Mouse (Mus musculus) MN1 (cell line): ENCODE results near the gene Bag5.

Experiments
- DNase-seq: peaks from one replicate; pipeline ENCODE4 v3.0.0-alpha.2; 2016; ENCODE audit warnings: low spot score

Gene Bag5

GRCm38 (mm10) chr12:111713004-111713651 lies at the start of gene Bag5, which contains the start of gene Apopt1:
Gene Bag5 (minus strand): TSS chr12:111713257.
Gene Apopt1 (plus strand): TSS chr12:111713261.
- DNase-seq: peak; percentile 90

GRCm38 (mm10) chr12:111760306-111760908 lies 47.4 kb upstream of the Bag5 start:
- DNase-seq: no peak

- DNase-seq: peak; percentile 46
Measured at GRCm38 (mm10) chr12:111759176-111760061, 46.4 kb upstream of the Bag5 start.

- DNase-seq: peak; percentile 62
Measured at GRCm38 (mm10) chr12:111758381-111759175, 45.5 kb upstream of the Bag5 start, which contains the start of gene Klc1. Gene Klc1 (plus strand): TSS chr12:111758849.

GRCm38 (mm10) chr12:111757561-111758325 lies 44.7 kb upstream of the Bag5 start:
- no peak for DNase-seq

- no peak for DNase-seq
Measured at GRCm38 (mm10) chr12:111756698-111757082, 43.6 kb upstream of the Bag5 start.

GRCm38 (mm10) chr12:111756082-111756697 lies 43.1 kb upstream of the Bag5 start:
- DNase-seq: peak; percentile 19

GRCm38 (mm10) chr12:111755231-111755630 lies 42.2 kb upstream of the Bag5 start:
- DNase-seq: no peak

- DNase-seq: no peak
Measured at GRCm38 (mm10) chr12:111754710-111755109, 41.7 kb upstream of the Bag5 start.

GRCm38 (mm10) chr12:111753347-111753746 lies 40.3 kb upstream of the Bag5 start:
- DNase-seq: peak; percentile 43

GRCm38 (mm10) chr12:111752491-111752890 lies 39.4 kb upstream of the Bag5 start:
- peak; percentile 86 for DNase-seq

- DNase-seq: no peak
Measured at GRCm38 (mm10) chr12:111750739-111751138, 37.7 kb upstream of the Bag5 start.

GRCm38 (mm10) chr12:111747421-111747820 lies 34.4 kb upstream of the Bag5 start:
- DNase-seq: no peak

GRCm38 (mm10) chr12:111746091-111746490 lies 33.0 kb upstream of the Bag5 start:
- peak; percentile 55 for DNase-seq

GRCm38 (mm10) chr12:111745274-111745673 lies 32.2 kb upstream of the Bag5 start:
- no peak for DNase-seq

- DNase-seq: no peak
Measured at GRCm38 (mm10) chr12:111743981-111744423, 30.9 kb upstream of the Bag5 start.

GRCm38 (mm10) chr12:111743419-111743818 lies 30.4 kb upstream of the Bag5 start:
- DNase-seq: no peak

GRCm38 (mm10) chr12:111741338-111741737 lies 28.3 kb upstream of the Bag5 start:
- DNase-seq: no peak

GRCm38 (mm10) chr12:111738754-111739153 lies 25.7 kb upstream of the Bag5 start:
- DNase-seq: no peak

GRCm38 (mm10) chr12:111737370-111737769 lies 24.3 kb upstream of the Bag5 start:
- DNase-seq: no peak
